Mouse (Mus musculus) layer of hippocampus, adult 2 months (tissue): ENCODE measurements around the gene Ireb2. TPM values are rescaled to one million over a fixed set of nuclear protein-coding genes. Genes with fewer than 3 reads are reported as not detected.
"Not testable (repeated sequence)": the region's sequence is repeated elsewhere in the genome, so short reads cannot be mapped to it uniquely, and the experiment has no call there.

ENCODE experiments used
- DNase-seq, 2 experiments: peaks; one replicate each; pipeline ENCODE4 v3.0.0; 2022; ENCODE audit warnings: low spot score in 2 of 2
- H3K27ac ChIP-seq: fragments of 200-600 bp; 2 replicates; pipeline ENCODE4 v1.8.1; 2022
- H3K4me3 ChIP-seq: fragments of 200-600 bp; 2 replicates; pipeline ENCODE4 v1.8.1; 2022; ENCODE audit warnings: mild to moderate bottlenecking
- CTCF ChIP-seq: fragments of 200-600 bp; conservative IDR thresholded peaks from 2 replicates; pipeline ENCODE4 v1.8.1; 2022; ENCODE audit warnings: antibody characterized with exemption, mild to moderate bottlenecking, moderate library complexity
- long read RNA-seq, 2 experiments: library from polyadenylated mRNA; stranded (forward); transcript quantifications; one replicate each; pipeline ENCODE4 v2.0.0; 2021; ENCODE audit warnings: borderline mapping rate in 2 of 2
- total RNA-seq, 2 experiments: library from RNA; stranded (reverse); gene quantifications; 2 replicates each; pipeline ENCODE4 v1.2.3; 2021

The Ireb2 gene
- total RNA-seq: 10 to 100 TPM; 51.7 to 53.4 TPM
- long read RNA-seq, experiment 1, full-length matches to known transcripts: 2 of 5 reads
- long read RNA-seq, experiment 1, partial matches to known transcripts: 1 of 5 reads
- long read RNA-seq, experiment 1, other reads (novel, unspliced or antisense): 2 of 5 reads
- long read RNA-seq, experiment 2, full-length matches to known transcripts: 6 of 10 reads
- long read RNA-seq, experiment 2, partial matches to known transcripts: 4 of 10 reads
- long read RNA-seq, experiment 2, other reads (novel, unspliced or antisense): 0 of 10 reads

- H3K27ac ChIP-seq: peak within 1 kb of the TSS; percentile 96
- peak; percentile 98 to 100 for DNase-seq
- TF ChIP-seq CTCF: no peak
- H3K4me3 ChIP-seq: peak within 1 kb of the TSS; percentile 99
These were observed at the start of gene Ireb2 for GRCm38 (mm10) chr9:54863363-54864281. Gene Ireb2 (plus strand): TSS chr9:54863789.

- Histone ChIP-seq H3K27ac (no peak overlapping the region), H3K4me3 (no peak overlapping the region)
- no peak for TF ChIP-seq CTCF
- peak in 1 of 2 experiments; percentile 17 for DNase-seq
These were observed 46.9 kb upstream of the Ireb2 start for GRCm38 (mm10) chr9:54816508-54817201.

GRCm38 (mm10) chr9:54821442-54822100 lies 42.0 kb upstream of the Ireb2 start:
- no peak overlapping the region for H3K27ac ChIP-seq
- peak; percentile 53 to 62 for DNase-seq
- H3K4me3 ChIP-seq: no peak overlapping the region
- peak; percentile 93 for TF ChIP-seq CTCF

- Histone ChIP-seq H3K27ac (no peak overlapping the region), H3K4me3 (no peak overlapping the region)
- TF ChIP-seq CTCF: peak; percentile 70
- no peak for DNase-seq
These were observed 33.8 kb upstream of the Ireb2 start for GRCm38 (mm10) chr9:54829760-54830159.

GRCm38 (mm10) chr9:54830624-54831023 lies 33.0 kb upstream of the Ireb2 start:
- peak; percentile 84 for TF ChIP-seq CTCF
- Histone ChIP-seq H3K4me3 (no peak overlapping the region), H3K27ac (no peak overlapping the region)
- DNase-seq: peak; percentile 16 to 57

GRCm38 (mm10) chr9:54833831-54834230 lies 29.8 kb upstream of the Ireb2 start:
- TF ChIP-seq CTCF: no peak
- no peak for DNase-seq
- Histone ChIP-seq H3K4me3 (no peak overlapping the region), H3K27ac (no peak overlapping the region)

GRCm38 (mm10) chr9:54835951-54836717 lies 27.5 kb upstream of the Ireb2 start:
- not testable (repeated sequence) for DNase-seq, H3K4me3 ChIP-seq, H3K27ac ChIP-seq

GRCm38 (mm10) chr9:54837835-54838234 lies 25.8 kb upstream of the Ireb2 start:
- H3K4me3 ChIP-seq: no peak overlapping the region
- no peak for TF ChIP-seq CTCF
- DNase-seq: no peak
- H3K27ac ChIP-seq: no peak overlapping the region

- H3K27ac ChIP-seq: no peak overlapping the region
- H3K4me3 ChIP-seq: no peak overlapping the region
- no peak for DNase-seq
- TF ChIP-seq CTCF: no peak
These were observed 23.4 kb upstream of the Ireb2 start for GRCm38 (mm10) chr9:54840145-54840544.

GRCm38 (mm10) chr9:54842311-54842710 lies 21.3 kb upstream of the Ireb2 start:
- TF ChIP-seq CTCF: no peak

GRCm38 (mm10) chr9:54843887-54844286 lies 19.7 kb upstream of the Ireb2 start:
- no peak overlapping the region for H3K4me3 ChIP-seq
- DNase-seq: no peak
- no peak overlapping the region for H3K27ac ChIP-seq
- TF ChIP-seq CTCF: no peak

More at GRCm38 (mm10) chr9:54842311-54842710, 21.3 kb upstream of the Ireb2 start:
- no peak overlapping the region for H3K4me3 ChIP-seq
- H3K27ac ChIP-seq: no peak overlapping the region
- no peak for DNase-seq
